Mouse (Mus musculus): ENCODE measurements around the gene Nr1h2.

The Nr1h2 gene

GRCm38 (mm10) chr7:44584921-44585320 lies 31.2 kb upstream of the Nr1h2 start:
- no peak for DNase-seq (ENCODE audit: low spot score)

GRCm38 (mm10) chr7:44584265-44584804 lies 30.6 kb upstream of the Nr1h2 start:
- no peak for DNase-seq (ENCODE audit: low spot score)

- no peak for DNase-seq (ENCODE audit: low spot score)
Observed at GRCm38 (mm10) chr7:44583146-44583545, 29.4 kb upstream of the Nr1h2 start.

- no peak for DNase-seq (ENCODE audit: low spot score)
Observed at GRCm38 (mm10) chr7:44582709-44583108, 29.0 kb upstream of the Nr1h2 start.

GRCm38 (mm10) chr7:44581637-44582036 lies 27.9 kb upstream of the Nr1h2 start:
- no peak for DNase-seq (ENCODE audit: low spot score)

GRCm38 (mm10) chr7:44576333-44576844 lies 22.6 kb upstream of the Nr1h2 start:
- DNase-seq (ENCODE audit: low spot score): no peak

GRCm38 (mm10) chr7:44572956-44573484 lies 19.3 kb upstream of the Nr1h2 start:
- no peak for DNase-seq (ENCODE audit: low spot score)

- no peak for DNase-seq (ENCODE audit: low spot score)
Observed at GRCm38 (mm10) chr7:44572213-44572701, 18.5 kb upstream of the Nr1h2 start, which contains the start of gene Napsa. Gene Napsa, plus strand, starts transcription at chr7:44572380.

GRCm38 (mm10) chr7:44571811-44572210 lies 18.1 kb upstream of the Nr1h2 start:
- DNase-seq (ENCODE audit: low spot score): no peak

- DNase-seq (ENCODE audit: low spot score): no peak
Observed at GRCm38 (mm10) chr7:44570989-44571388, 17.2 kb upstream of the Nr1h2 start.

GRCm38 (mm10) chr7:44568803-44569202 lies 15.1 kb upstream of the Nr1h2 start:
- no peak for DNase-seq (ENCODE audit: low spot score)

- no peak for DNase-seq (ENCODE audit: low spot score)
Observed at GRCm38 (mm10) chr7:44565414-44565813, 11.7 kb upstream of the Nr1h2 start.

- no peak for DNase-seq (ENCODE audit: low spot score)
Observed at GRCm38 (mm10) chr7:44564486-44564885, 10.7 kb upstream of the Nr1h2 start.

- DNase-seq (ENCODE audit: low spot score): no peak
Observed at GRCm38 (mm10) chr7:44563284-44563683, 9.5 kb upstream of the Nr1h2 start.

GRCm38 (mm10) chr7:44560435-44561400 lies 7.0 kb upstream of the Nr1h2 start:
- no peak for DNase-seq (ENCODE audit: low spot score)

GRCm38 (mm10) chr7:44557629-44558028 lies 3.9 kb upstream of the Nr1h2 start:
- no peak for DNase-seq (ENCODE audit: low spot score)

GRCm38 (mm10) chr7:44553196-44553764 lies 471 bp downstream of the Nr1h2 start:
- DNase-seq (ENCODE audit: low spot score): no peak

- no peak for DNase-seq (ENCODE audit: low spot score)
Observed at GRCm38 (mm10) chr7:44552141-44552908, 1.4 kb downstream of the Nr1h2 start.

- DNase-seq (ENCODE audit: low spot score): no peak
Observed at GRCm38 (mm10) chr7:44551731-44552130, 2.0 kb downstream of the Nr1h2 start.

GRCm38 (mm10) chr7:44551301-44551700 lies 2.5 kb downstream of the Nr1h2 start:
- no peak for DNase-seq (ENCODE audit: low spot score)

GRCm38 (mm10) chr7:44550409-44550678 lies 3.4 kb downstream of the Nr1h2 start:
- no peak for DNase-seq (ENCODE audit: low spot score)

Data from ovary, postnatal 10 days (tissue).